Mouse (Mus musculus) thymus, adult 2 months (tissue): ENCODE results near the gene Slc11a2. TPM values are rescaled to one million over a fixed set of nuclear protein-coding genes. Genes with fewer than 3 reads are reported as not detected.
"Not testable (repeated sequence)": the region's sequence is repeated elsewhere in the genome, so short reads cannot be mapped to it uniquely, and the experiment has no call there.

Experiments used
- DNase-seq: peaks from one replicate; pipeline ENCODE4 v3.0.0; 2021
- H3K27ac ChIP-seq: fragments of 200-500 bp; 2 replicates; pipeline ENCODE4 v1.5.1; 2012; ENCODE audit warnings: low read length, control low read depth; ENCODE audit not compliant: control insufficient read depth, insufficient read depth
- H3K27me3 ChIP-seq: fragments of 200-500 bp; 2 replicates; pipeline ENCODE4 v1.6.1; 2012; ENCODE audit warnings: mild to moderate bottlenecking, low read length, moderate library complexity, mixed read lengths; ENCODE audit not compliant: control insufficient read depth, insufficient read depth
- H3K36me3 ChIP-seq: fragments of 200-500 bp; 2 replicates; pipeline ENCODE4 v1.6.1; 2012; ENCODE audit warnings: mild to moderate bottlenecking, low read length, moderate library complexity; ENCODE audit not compliant: control insufficient read depth, insufficient read depth
- H3K4me1 ChIP-seq: fragments of 200-500 bp; replicated peaks from 2 replicates; pipeline ENCODE4 v1.6.1; 2012; ENCODE audit warnings: low read length; ENCODE audit not compliant: control insufficient read depth, insufficient read depth
- H3K4me3 ChIP-seq: fragments of 200-500 bp; 2 replicates; pipeline ENCODE4 v1.5.1; 2012; ENCODE audit warnings: mild to moderate bottlenecking, low read length, control low read depth, moderate library complexity; ENCODE audit not compliant: control insufficient read depth, insufficient read depth
- CTCF ChIP-seq: fragments of 200-500 bp; IDR thresholded peaks from 2 replicates; pipeline ENCODE4 v1.5.1; 2012; ENCODE audit warnings: mild to moderate bottlenecking, control low read depth, low read length, moderate library complexity, borderline replicate concordance; ENCODE audit not compliant: control insufficient read depth, poor library complexity, insufficient read depth; ENCODE audit errors: extremely low read depth
- POLR2A ChIP-seq: fragments of 200-500 bp; IDR thresholded peaks from 2 replicates; pipeline ENCODE4 v1.6.1; 2012; ENCODE audit warnings: mild to moderate bottlenecking, low read length, control low read depth, moderate library complexity; ENCODE audit not compliant: control insufficient read depth, poor library complexity, insufficient read depth; ENCODE audit errors: extremely low read depth
- WGBS: fragments of 180-500 bp; shearing (Covaris S2); methylation state at CpG from one replicate; pipeline ENCODE4 v1.1.7; 2018; 5-methylcytosine and 5-hydroxymethylcytosine counted together
- polyA plus RNA-seq: library from polyadenylated mRNA; depleted of rRNA; stranded (reverse); fragments of >200 nt; gene quantifications from 2 replicates; pipeline ENCODE4 v1.2.3, GENCODE M21; 2012; rRNA removed

Gene Slc11a2
- polyA plus RNA-seq, 1 experiment = 54.1 TPM

DNA sequence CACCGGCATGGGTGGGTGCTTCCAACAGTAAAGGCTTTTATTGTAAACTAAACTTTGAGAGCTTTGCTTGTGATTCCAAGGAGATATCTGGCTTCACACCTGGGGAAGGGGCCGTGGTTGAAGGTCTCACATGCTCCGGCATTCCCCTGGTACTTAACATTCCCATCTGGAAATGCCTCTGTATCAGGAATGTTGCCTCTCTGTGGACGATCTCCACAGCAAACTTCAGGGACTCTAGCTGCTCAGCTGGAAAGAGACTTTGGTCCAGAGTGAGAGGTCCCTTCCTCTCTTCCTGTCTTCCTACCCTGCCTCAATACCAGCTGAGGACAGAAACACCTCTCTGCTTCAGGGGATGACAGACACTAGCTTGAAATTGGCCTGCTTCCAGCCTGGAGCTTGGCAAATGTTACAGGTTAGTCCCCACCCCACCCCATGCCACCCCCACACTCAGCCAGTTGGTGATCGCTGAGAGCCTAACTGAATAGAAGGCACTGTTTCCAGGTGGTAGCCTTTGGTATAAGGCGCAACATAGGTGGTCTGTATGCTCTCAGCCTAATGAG is 73.3 kb downstream of the Slc11a2 start:
- DNase-seq = no peak
- WGBS = 88% methylated on average over 6 of the region's 6 CpGs
- H3K27ac ChIP-seq = no peak overlapping the region

DNA sequence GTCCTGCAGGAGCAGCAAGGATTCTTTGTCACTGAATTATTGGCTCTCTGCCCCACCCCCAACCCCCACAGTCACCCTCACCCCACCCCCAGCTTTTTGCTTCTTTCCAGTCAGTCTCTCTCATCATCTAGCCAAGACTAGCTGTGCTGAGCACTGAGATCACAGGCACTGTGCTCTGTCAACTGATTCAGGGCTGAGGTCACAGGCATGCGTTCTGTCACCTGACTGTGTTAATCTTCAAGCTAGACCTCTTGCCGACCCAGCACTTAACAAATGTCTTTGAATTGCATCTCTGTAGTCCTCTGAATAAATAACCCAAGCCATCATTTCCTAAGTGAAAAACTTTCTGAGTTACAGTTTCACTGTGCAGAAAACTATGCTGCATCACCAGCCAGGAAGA is 75.4 kb downstream of the Slc11a2 start:
- Histone ChIP-seq H3K36me3 (no peaks in the 10 kb centered on the region), H3K27ac (no peak overlapping the region), H3K27me3 (no peaks in the 10 kb centered on the region), H3K4me3 (no peak overlapping the region), H3K4me1 (no peaks in the 10 kb centered on the region)
- DNase-seq = no peak
- TF ChIP-seq POLR2A (no peak), CTCF (no peak)
- 80% methylated on average over 2 of the region's 2 CpGs for WGBS

More for the DNA sequence above, 73.3 kb downstream of the Slc11a2 start:
- Histone ChIP-seq H3K36me3 (no peaks in the 10 kb centered on the region), H3K27me3 (no peaks in the 10 kb centered on the region), H3K4me3 (no peak overlapping the region), H3K4me1 (no peaks in the 10 kb centered on the region)
- TF ChIP-seq POLR2A (no peak), CTCF (no peak)

DNA sequence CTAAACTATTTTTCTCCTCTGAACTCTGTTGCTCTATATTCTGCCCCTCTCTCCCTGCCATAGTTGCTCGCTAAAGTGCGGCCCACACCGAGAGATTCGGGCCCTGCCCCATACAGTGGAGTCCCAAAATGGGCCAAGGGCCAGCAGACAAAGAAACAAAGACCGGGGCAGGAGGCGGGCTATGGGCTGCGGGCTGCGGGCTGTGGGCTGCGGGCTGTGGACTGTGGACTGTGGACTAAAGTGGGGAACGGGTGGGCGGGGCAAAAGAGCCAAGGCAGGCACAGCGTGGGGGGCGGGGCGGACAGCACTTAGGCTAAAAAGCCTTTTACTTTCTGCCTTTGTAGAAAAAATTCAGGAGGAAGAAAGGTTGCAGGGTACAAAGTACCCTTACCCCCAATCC is 78.1 kb downstream of the Slc11a2 start:
- Histone ChIP-seq H3K4me3 (no peak overlapping the region), H3K27me3 (no peaks in the 10 kb centered on the region), H3K27ac (no peak overlapping the region), H3K4me1 (no peaks in the 10 kb centered on the region), H3K36me3 (no peaks in the 10 kb centered on the region)
- 86% methylated on average over 14 of the region's 14 CpGs for WGBS
- DNase-seq = no peak
- no peak for TF ChIP-seq CTCF
- no peak for TF ChIP-seq POLR2A

DNA sequence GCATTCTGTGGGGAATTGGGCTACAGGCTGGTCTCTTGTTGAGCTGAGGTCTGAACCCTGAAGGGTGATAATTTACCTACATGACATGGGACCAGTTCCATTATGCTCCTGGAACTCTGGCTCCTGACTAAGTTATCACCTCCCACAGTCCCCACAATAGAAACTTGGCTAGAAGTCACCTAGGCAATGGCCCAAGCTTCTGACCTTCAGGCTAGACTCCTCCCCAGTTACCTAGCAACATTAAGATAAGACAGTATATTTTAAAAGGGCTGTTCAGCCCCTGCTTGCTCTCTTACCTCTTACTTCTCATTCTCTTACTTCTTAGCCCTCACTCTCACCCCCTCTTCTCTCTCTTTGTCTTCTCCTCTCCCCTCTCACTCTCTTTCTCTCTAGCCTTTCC is 79.4 kb downstream of the Slc11a2 start:
- Histone ChIP-seq H3K4me1 (no peaks in the 10 kb centered on the region), H3K27ac (no peak overlapping the region), H3K27me3 (no peaks in the 10 kb centered on the region), H3K36me3 (no peaks in the 10 kb centered on the region), H3K4me3 (no peak overlapping the region)
- no peak for TF ChIP-seq CTCF
- no peak for TF ChIP-seq POLR2A
- DNase-seq = no peak

DNA sequence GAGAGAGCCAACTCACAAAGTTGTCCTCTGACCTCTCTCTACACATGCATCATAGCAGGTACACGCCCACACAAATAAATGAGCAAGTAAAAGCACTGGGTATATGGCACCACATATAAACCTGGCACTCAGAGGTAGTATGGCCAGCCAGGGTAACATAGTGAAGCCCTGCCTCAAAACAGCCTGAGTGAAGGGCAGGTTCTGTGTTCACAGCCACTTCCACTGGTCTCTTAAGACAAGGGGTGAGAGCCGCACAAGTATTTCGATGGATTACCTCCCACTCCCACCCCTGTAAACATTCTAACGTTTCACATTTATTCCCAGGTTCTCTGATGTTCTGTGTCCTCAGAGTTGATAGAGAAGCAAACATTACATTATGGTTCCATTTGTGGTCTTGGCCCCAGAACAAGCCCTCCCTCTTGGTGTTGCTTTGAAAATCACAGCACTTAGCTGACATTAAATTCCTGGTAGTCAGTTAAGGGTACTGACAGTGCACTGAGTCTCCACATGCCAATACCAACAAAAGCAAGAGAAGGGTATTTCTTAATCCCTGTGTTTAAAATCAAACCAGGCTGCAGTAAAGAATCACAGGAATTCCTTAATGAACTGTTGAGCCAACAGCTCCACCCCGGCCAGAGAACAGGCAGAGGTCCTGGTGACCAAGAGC is 83.4 kb downstream of the Slc11a2 start:
- WGBS = 86% methylated on average over 5 of the region's 5 CpGs
- H3K27ac ChIP-seq, H3K27me3 ChIP-seq: not testable (repeated sequence)

More for the DNA sequence above, 83.4 kb downstream of the Slc11a2 start:
- DNase-seq, H3K4me3 ChIP-seq, H3K4me1 ChIP-seq, H3K36me3 ChIP-seq: not testable (repeated sequence)

Other genes with a start within 250 kb of the Slc11a2 start
- gene Atf1, start 197.3 kb downstream of the Slc11a2 start, polyA plus RNA-seq = 86.4 and 110 TPM in 2 replicates
- not detected in 2 replicates for gene Tmprss12, start 144.2 kb downstream of the Slc11a2 start, polyA plus RNA-seq
- gene Mettl7a1, start 120.9 kb downstream of the Slc11a2 start, polyA plus RNA-seq = 18.9 TPM in 2 replicates
- gene Mettl7a3, start 90.1 kb downstream of the Slc11a2 start, polyA plus RNA-seq = 0.05 TPM in 1 of 2 replicates, not detected in the other
- gene Methig1, start 71.9 kb downstream of the Slc11a2 start, polyA plus RNA-seq = not detected in 2 replicates
- not detected in 2 replicates for gene Mettl7a2, start 71.9 kb downstream of the Slc11a2 start, polyA plus RNA-seq
- not detected in 2 replicates for gene Higd1c, start 60.5 kb downstream of the Slc11a2 start, polyA plus RNA-seq
- 0.04 and 0.05 TPM in 2 replicates for gene Gm5475, start 2.9 kb downstream of the Slc11a2 start, polyA plus RNA-seq
- gene Letmd1, start 44.0 kb upstream of the Slc11a2 start, polyA plus RNA-seq = 83.1 and 101 TPM in 2 replicates
- 8.7 and 9.6 TPM in 2 replicates for gene Csrnp2, start 70.4 kb upstream of the Slc11a2 start, polyA plus RNA-seq
- 7.7 and 8.2 TPM in 2 replicates for gene Tfcp2, start 126.9 kb upstream of the Slc11a2 start, polyA plus RNA-seq
- 184 and 203 TPM in 2 replicates for gene Pou6f1, start 174.9 kb upstream of the Slc11a2 start, polyA plus RNA-seq
- gene Dazap2, start 190.3 kb upstream of the Slc11a2 start, polyA plus RNA-seq = 1,016 and 1,115 TPM in 2 replicates
- gene Smagp, start 211.9 kb upstream of the Slc11a2 start, polyA plus RNA-seq = 11.0 and 11.7 TPM in 2 replicates
- gene Bin2, start 244.5 kb upstream of the Slc11a2 start, polyA plus RNA-seq = 114 and 131 TPM in 2 replicates